Mouse (Mus musculus) testis, postnatal 14 days (tissue): ENCODE measurements at regions not wholly inside any gene's neighbourhood (a gene's known extent, or its start where the extent isn't known, plus 50 kb on each side); places are given as distances from the start of the nearest gene placed in this dataset.

Source experiments
- DNase-seq: peaks from one replicate; pipeline ENCODE4 v3.0.0; 2021; ENCODE audit warnings: low spot score

DNA sequence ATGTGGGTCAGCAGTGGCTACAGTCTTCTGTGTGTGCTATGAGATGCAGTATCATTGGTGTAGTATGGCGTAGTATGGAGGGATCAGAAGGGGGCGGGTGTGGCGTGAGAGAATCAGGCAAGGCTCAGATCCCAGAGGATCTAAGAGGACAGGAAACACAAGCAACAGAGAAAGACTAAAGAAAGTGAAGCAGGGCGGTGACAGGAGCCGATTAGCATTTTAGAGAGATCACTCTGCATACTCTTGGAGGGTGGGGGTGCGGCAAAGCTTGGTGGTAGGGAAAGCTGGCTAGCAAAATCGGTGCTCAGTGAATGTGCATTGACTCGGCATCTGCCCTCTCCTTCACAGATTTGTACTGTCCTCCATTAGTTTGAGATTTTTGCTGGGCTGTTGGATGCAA is 93.1 kb upstream of the Mphosph6 start:
- DNase-seq: no peak

GRCm38 (mm10) chr8:117890211-117890610 is 88.5 kb upstream of the Mphosph6 start:
- DNase-seq: no peak

- DNase-seq: no peak
Measured at GRCm38 (mm10) chr8:117881414-117881973, 79.8 kb upstream of the Mphosph6 start.

GRCm38 (mm10) chr8:117880279-117880975 is 78.7 kb upstream of the Mphosph6 start:
- no peak for DNase-seq

- DNase-seq: no peak
Measured at GRCm38 (mm10) chr8:117873611-117874010, 71.9 kb upstream of the Mphosph6 start.

GRCm38 (mm10) chr8:117867138-117867537 is 65.4 kb upstream of the Mphosph6 start:
- no peak for DNase-seq

DNA sequence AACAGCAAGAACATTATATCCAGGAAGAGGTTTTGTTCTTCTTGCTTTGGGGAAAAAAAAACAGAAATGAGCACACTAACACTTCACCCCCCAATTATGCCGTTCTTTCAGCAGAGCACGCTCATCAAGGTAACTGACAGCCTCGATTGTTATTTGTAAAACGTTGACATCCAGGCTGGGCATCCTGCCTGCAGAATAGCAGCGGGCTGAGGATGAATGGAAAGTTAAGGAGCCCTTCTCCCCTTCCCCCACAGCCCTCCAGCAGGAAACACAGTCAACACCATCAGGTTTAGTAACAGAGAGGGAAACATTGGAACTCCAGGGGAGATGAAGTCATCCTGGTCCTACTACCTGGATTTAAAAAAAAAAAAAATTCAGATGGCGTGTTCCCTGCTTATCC is 63.3 kb upstream of the Mphosph6 start:
- DNase-seq: no peak

GRCm38 (mm10) chr8:117863837-117864236 is 62.1 kb upstream of the Mphosph6 start:
- DNase-seq: no peak

- no peak for DNase-seq
Measured at GRCm38 (mm10) chr8:117862318-117862717, 60.6 kb upstream of the Mphosph6 start.

DNA sequence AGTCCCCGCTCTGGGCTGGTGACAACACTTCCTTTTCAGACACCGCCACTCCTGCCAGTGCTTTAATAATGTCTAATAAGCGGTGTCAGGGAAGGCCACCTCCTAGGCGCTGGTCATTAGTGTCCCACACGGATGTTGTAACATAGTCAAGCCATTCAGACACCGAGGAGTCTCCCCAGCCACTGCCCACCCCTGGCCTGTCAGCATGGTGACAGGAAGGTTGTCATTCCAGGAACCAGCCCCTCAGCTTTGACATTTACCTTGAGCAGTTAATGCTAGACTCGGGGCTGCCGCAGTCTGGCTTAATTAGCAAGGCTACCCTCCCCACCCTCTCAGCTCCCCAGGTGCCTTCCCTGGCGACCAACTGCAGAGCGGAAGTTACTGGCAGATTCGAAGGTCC is 58.0 kb upstream of the Mphosph6 start:
- DNase-seq: no peak

DNA sequence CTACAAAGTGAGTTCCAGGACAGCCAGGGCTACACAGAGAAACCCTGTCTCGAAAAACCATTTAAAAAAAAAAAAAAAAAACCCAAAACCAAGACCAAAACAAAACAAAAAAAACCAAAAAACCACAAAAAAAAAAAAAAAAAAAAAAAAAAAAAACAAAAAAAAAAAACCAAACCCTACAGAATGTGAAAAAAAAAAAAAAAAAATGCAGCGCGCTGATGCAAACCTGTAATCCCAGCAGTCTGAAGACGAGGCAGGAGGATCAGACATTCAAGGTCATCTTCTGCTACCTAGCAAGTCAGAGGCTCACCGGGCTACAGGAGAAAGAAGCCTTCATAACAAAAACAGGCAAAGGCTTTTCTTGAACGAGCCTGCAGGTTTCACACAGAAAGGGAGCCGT is 57.4 kb upstream of the Mphosph6 start:
- DNase-seq: no peak

- DNase-seq: no peak
Measured at GRCm38 (mm10) chr8:117856121-117856520, 54.4 kb upstream of the Mphosph6 start.

DNA sequence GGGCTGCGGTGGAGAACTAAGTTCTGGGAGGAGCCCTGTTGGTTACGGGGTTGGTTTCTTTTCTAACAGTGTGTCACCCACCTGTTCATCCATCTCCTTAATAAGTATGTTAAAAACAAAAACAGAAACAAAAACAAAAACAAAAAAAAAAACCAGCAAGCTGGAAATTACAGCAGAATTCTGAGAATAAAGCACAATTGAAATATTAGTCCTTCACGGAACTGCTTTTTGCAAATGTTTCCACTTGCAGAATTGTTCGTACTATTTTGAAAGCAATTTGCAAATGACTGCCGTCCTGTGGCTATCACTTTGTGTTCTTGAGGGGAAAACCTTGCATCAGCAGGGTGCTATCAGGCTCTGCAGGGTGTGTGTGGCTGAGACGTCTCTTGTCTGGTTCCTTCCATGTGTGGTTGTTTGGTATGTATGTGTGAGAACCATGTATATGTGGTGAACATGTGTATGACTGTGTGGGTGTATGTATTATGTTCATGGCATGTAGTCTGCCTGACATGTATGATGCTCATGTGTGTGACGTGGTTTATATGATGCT is 53.3 kb upstream of the Mphosph6 start:
- no peak for DNase-seq

- DNase-seq: no peak
Measured at GRCm38 (mm10) chr8:117854301-117854700, 52.6 kb upstream of the Mphosph6 start.

DNA sequence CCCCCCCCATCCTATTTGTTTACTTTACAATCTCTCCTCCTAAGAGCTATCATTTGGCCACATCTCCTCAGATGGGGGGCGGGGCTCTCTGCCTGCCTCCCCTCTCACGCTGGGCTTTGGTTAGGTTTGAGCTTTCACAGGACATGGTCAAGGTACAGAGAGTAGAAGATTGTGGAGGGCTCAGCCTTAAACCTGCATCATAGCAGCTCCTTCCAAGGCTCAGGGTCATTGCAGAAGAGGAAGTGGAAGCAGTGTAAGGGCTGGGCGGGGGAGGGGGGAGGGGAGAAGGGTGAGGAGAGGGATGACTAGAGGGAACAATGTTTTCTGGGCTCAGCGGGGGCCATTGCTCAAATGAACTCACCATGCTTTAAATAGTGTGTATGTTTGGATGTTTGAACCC is 51.7 kb upstream of the Mphosph6 start:
- no peak for DNase-seq

DNA sequence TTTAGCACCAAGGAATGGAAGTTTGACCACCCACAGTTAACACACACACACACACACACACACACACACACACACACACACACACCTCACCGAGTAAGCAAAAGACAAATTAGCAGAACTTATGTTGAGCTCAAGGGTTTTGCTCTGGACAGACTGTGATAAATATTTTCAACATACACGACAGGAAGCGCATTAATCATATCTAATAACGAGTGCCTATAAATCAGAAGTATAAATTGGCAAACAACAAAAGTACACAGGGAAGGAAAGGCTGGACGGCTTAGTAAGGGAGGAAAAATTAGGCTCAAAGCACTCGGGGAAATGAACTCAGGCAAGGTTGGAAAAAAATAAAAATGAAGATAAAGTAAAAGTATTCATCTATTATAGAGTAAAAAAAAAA is 50.8 kb upstream of the Mphosph6 start:
- DNase-seq: no peak
